Mouse (Mus musculus) adrenal gland, postnatal 10 days (tissue): ENCODE results near the gene E130114P18Rik. TPM values are rescaled to one million over a fixed set of nuclear protein-coding genes. Genes with fewer than 3 reads are reported as not detected.

Experiments
- DNase-seq: peaks from one replicate; pipeline ENCODE4 v3.0.0; 2021; ENCODE audit warnings: mixed read lengths
- long read RNA-seq, 2 experiments: library from polyadenylated mRNA; stranded (forward); transcript quantifications; one replicate each; pipeline ENCODE4 v2.0.0; 2021
- total RNA-seq, 2 experiments: library from RNA; stranded (reverse); gene quantifications; 2 replicates each; pipeline ENCODE4 v1.2.3; 2021

E130114P18Rik gene
- under 1 TPM; 0.48 to 0.69 TPM for total RNA-seq
- long read RNA-seq, experiment 1, partial matches to known transcripts = 0 of 1 reads
- long read RNA-seq, experiment 1, other reads (novel, unspliced or antisense) = 1 of 1 reads
- long read RNA-seq, experiment 2 = 0 reads

- peak; percentile 82 for DNase-seq
These were observed at the start of gene E130114P18Rik for GRCm38 (mm10) chr4:97777706-97778176. E130114P18Rik (minus strand) TSS chr4:97778078.

- no peak for DNase-seq
These were observed 49.2 kb upstream of the E130114P18Rik start for GRCm38 (mm10) chr4:97827115-97827514.

- no peak for DNase-seq
These were observed 48.0 kb upstream of the E130114P18Rik start for GRCm38 (mm10) chr4:97825841-97826240.

GRCm38 (mm10) chr4:97825432-97825831, 47.6 kb upstream of the E130114P18Rik start:
- DNase-seq = no peak

GRCm38 (mm10) chr4:97824451-97824850, 46.6 kb upstream of the E130114P18Rik start:
- DNase-seq = no peak

- no peak for DNase-seq
These were observed 45.6 kb upstream of the E130114P18Rik start for GRCm38 (mm10) chr4:97823512-97823911.

GRCm38 (mm10) chr4:97821556-97822251, 43.8 kb upstream of the E130114P18Rik start:
- DNase-seq = no peak

GRCm38 (mm10) chr4:97820474-97821259, 42.8 kb upstream of the E130114P18Rik start:
- DNase-seq = peak; percentile 69

GRCm38 (mm10) chr4:97819101-97819500, 41.2 kb upstream of the E130114P18Rik start:
- no peak for DNase-seq

- no peak for DNase-seq
These were observed 40.6 kb upstream of the E130114P18Rik start for GRCm38 (mm10) chr4:97818498-97818897.

GRCm38 (mm10) chr4:97817741-97818140, 39.9 kb upstream of the E130114P18Rik start:
- DNase-seq = no peak

- DNase-seq = no peak
These were observed 38.9 kb upstream of the E130114P18Rik start for GRCm38 (mm10) chr4:97816753-97817152.

- no peak for DNase-seq
These were observed 38.1 kb upstream of the E130114P18Rik start for GRCm38 (mm10) chr4:97816001-97816400.

GRCm38 (mm10) chr4:97814515-97814914, 36.6 kb upstream of the E130114P18Rik start:
- peak; percentile 55 for DNase-seq

GRCm38 (mm10) chr4:97813996-97814395, 36.1 kb upstream of the E130114P18Rik start:
- DNase-seq = peak; percentile 26

- DNase-seq = no peak
These were observed 35.2 kb upstream of the E130114P18Rik start for GRCm38 (mm10) chr4:97813035-97813434.

GRCm38 (mm10) chr4:97810348-97810939, 32.6 kb upstream of the E130114P18Rik start:
- no peak for DNase-seq

- DNase-seq = no peak
These were observed 31.9 kb upstream of the E130114P18Rik start for GRCm38 (mm10) chr4:97809582-97810295.

- DNase-seq = no peak
These were observed 31.0 kb upstream of the E130114P18Rik start for GRCm38 (mm10) chr4:97808885-97809284.

GRCm38 (mm10) chr4:97806924-97807323, 29.0 kb upstream of the E130114P18Rik start:
- no peak for DNase-seq

- DNase-seq = no peak
These were observed 28.3 kb upstream of the E130114P18Rik start for GRCm38 (mm10) chr4:97805896-97806808.
